Mouse (Mus musculus) forelimb bud, embryonic 11.5 days (tissue): ENCODE measurements around the gene Elovl6.

Experiments used
- DNase-seq: peaks from one replicate; pipeline ENCODE4 v3.0.0-alpha.2; 2012; ENCODE audit warnings: low read depth, low spot score

The Elovl6 gene

DNA sequence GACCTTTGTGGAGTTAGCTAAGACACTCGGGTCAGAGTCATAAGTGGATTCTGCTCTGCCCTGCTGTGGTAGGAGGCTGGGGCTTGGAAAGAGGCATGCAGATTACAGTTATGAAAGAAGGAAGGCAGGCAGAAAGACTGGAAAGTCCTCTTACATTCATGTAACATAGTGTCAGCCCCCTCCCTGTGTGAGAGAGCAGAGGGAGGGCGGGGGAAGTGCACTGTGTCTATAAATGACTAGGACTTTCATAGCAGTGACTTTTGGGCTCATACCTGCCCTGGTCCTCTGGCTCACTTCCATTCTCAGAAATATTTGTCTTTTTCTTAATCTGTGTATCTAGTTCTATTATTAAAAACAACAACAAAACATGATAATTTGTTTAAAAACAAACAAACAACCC, 33.9 kb downstream of the Elovl6 start:
- DNase-seq: no peak

DNA sequence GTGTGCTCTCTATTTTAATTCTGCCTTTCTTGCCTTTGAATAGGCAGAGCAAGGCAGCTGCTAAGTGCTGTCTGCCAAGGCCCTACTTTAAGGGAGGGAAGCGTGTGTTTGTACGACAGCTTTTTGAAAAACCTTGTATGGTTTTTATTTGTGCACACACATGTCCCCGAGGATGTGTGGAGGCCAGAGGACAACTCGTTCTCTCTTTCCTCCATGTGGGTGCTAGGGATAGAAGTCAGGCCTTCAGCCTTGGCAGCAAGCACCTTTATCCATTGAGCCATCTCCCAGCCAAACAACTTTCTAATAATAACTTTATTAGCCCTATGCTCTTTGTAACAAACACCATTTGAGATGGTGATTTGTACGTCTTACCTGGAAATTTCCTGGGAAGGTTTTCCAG, 34.7 kb downstream of the Elovl6 start:
- DNase-seq: no peak

DNA sequence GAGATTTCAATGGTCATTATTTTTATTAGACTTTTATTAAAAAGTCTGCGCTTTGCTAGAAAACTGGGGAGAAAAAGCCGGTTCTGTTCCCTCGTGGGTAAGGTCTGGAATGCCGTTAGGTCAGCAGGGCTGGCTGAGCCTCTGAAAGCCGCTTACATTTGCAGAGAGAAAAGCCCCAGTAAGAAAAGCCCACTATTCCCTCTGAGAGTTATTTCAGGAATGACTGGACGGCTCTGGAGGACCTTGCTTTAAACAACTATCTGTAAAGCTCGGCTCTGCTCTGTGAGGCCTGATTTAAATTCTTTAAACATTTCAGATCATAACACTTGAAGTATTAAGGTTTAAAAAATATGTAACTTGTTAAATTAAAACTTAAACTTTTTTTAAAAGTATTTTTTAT, 36.4 kb downstream of the Elovl6 start:
- DNase-seq: no peak

DNA sequence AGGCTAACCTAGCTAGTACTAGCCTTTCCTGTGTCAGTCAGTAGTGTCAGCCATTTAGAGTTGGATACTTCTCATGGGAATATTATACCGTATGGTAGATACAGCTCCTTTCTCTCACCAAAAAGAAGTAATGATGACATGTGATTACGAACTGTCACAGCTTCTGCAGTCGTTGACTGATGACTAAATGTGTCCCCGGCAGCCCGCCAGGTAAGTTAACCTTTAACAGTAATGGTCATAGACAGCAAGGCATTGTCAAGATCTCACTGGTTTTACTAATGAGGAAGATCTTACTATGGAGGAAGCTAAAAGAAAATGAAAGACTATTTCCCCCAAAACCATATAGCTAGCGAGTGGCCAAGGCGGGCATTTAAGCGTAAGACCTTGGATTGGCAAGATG, 38.8 kb downstream of the Elovl6 start:
- no peak for DNase-seq

DNA sequence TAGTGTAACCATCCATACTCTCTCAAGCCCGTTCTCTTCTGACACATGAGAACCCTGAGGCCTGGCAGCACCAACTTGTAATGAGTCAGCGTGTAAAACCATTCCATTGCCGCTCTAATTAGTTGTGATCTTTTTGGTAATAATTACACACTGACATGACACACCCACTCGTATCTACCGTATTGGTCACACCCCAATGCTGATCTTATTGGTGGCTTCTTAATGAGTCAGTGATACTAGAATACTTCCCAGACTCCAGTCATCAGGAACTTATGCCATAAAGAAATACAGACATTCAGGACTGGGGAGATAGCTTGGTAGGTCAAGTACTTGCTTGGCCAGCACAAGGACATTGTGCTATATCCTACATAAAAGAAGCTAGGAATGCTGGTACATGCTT, 39.5 kb downstream of the Elovl6 start:
- no peak for DNase-seq

DNA sequence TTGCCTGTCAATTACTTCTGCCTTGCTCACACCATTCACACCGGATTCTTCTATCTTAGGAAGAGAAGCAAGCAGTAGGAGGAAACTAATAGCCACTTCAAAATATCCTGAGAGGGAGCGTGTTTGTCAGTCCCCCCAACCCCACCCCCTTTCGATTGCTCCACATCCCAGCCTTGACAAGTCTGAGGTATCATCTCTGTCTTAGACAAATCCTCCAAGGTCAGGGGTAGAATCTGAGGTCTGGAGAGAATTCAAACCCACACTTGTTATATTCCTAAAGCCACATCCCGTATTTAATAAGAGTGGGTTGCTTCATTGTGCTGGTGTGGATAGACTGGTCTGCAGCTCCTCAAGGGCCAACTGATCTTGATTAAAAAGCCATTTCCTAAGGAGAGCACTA, 40.8 kb downstream of the Elovl6 start:
- no peak for DNase-seq

DNA sequence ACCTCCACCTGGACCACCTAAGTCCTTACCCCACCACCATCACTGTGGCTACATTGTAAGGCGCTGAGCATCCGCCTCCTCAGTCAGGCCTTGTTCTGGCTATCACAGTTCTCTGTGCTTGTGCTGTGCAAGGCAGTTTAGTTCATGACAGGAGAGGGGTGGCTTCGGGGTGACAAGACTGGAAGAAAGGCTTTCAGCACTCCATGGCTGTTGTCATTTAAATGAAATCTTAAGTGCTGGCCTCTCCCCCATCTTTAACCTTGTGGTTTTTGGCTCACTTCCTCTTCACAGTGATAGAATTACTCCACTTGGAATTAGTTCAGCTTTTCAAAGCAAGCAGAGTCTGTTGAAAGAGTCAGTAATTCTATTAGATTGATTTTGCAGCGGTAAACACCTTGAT, 41.5 kb downstream of the Elovl6 start:
- DNase-seq: no peak

DNA sequence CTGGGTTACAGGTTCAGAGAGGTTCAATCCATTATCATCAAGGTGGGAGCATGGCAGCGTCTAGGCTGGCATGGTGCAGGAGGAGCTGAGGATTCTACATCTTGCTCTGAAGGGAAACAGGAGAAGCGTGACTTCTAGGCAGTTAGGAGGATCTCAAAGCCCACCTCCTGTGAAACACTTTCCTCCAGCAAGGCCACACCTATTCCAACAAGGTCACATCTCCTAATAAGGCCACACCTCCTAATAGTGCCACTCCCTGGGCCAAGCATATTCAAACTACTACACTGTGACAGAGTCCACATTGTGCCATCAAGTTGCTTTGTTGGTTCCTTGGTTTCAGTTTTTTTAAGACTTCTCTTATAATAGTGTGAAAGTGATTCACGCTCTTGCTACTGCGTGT, 42.9 kb downstream of the Elovl6 start:
- DNase-seq: no peak

DNA sequence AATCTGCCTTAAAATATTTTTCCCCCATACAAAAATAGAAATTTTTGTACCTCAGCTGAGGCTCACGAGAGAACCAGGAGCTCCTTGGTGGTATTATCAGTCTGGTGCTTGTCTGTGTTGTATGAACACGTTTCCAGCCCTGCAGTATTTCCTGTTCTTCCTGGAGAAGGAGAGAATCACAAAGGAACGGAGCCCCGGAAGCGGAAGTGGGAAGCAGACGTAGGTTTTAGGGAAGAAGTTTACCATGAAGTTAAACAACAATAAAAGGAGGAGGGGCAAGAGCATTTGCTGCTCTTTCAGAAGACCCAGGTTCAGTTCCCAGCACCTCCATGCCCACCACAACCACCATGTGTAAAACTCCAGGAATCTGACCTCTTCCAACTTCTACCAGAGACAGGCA, 44.4 kb downstream of the Elovl6 start:
- no peak for DNase-seq

DNA sequence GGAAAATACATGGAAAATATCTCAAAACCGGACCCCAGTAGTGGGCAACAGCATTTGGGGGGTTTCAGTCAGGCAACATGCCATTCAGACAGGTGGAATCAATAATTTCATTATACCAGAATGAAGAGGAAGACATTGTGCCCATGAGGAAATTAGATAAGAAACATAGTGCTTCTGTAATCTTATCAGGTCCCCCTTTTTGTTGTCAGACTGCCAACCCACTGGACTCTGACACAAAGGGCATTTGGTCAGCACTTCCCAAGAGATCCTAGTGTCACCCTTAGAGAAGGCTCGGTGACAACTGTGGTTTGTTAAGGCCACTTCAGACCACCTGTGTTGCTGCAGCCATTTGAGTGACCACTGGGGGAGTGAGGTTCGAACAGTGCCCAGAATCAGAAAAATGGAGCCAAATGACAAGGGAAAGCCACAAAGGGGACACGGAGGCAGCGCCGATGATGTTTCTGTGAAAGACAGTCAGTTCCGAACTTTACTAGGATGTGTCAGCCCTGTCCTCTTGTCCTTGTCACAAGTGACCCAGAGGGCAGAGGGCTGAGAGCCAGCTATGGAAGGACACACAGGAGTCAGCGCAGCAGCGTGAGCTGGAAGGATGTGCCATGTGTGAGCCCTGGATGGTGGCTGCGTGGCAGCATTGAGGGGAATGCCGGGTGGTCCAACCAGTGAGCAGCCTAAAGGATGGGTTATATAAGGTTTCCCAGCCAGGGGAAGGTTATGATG, 46.8 kb downstream of the Elovl6 start:
- DNase-seq: no peak

DNA sequence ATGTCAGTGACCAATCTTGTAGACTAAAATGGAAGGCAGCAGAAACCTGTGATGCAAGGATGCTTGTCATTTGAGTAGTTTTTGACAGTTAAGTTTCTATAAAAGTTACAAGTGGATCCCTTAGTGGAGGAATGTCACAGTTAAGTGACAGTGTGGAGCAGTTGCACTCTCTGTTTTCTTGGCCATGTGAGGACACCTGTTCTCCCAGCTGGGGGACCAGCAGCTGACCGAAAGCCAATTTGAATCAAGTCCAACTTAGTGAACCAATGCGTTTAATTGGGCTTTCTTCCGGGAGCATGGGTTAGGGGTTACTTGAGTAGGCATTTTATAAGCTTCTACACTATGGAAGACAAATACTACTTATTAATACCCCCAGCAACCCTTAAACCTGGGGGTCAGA, 48.9 kb downstream of the Elovl6 start:
- DNase-seq: no peak

GRCm38 (mm10) chr3:129582449-129582848, 50.3 kb downstream of the Elovl6 start:
- DNase-seq: no peak

DNA sequence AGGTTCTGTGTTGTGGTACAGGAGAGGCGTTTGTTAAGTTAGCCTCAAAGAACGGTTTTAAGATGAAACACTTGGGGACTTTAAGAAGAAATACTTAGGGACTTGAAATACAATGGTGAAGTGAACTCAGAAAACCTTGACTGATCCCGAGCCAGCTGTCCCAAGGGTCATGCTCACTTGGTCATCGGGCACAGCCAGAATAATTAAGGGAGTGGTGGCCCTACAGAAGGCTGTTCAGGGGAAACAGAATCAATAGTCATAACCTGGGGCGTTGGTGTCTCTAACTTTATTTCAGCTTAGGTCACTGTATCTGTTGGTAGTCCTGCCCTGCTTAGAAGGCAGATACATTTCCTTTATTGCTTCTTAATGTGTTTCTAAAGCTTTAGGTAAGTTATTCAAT, 51.1 kb downstream of the Elovl6 start:
- no peak for DNase-seq

DNA sequence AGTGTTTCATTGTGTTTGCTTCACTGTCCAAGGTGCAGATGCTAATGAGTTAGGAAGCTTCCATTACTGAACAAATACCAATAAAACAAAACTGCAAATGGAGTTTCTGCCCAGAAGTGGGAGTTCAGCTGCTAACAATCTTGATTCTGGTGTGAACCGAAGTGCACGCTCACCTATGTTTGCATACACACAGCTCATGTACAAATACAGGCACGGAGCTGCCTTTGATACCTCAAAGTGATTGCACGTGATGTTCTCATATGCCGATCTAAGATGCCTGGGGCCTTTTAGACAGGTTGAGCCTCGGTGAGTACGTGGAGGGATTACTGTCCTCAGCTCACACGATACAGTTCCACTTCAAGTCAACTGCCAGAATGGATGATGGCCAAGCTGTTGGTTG, 55.8 kb downstream of the Elovl6 start:
- no peak for DNase-seq

- no peak for DNase-seq
Measured at GRCm38 (mm10) chr3:129588753-129589152, 56.6 kb downstream of the Elovl6 start.

GRCm38 (mm10) chr3:129589705-129590104, 57.5 kb downstream of the Elovl6 start:
- no peak for DNase-seq

- no peak for DNase-seq
Measured at GRCm38 (mm10) chr3:129590548-129591226, 58.5 kb downstream of the Elovl6 start.

DNA sequence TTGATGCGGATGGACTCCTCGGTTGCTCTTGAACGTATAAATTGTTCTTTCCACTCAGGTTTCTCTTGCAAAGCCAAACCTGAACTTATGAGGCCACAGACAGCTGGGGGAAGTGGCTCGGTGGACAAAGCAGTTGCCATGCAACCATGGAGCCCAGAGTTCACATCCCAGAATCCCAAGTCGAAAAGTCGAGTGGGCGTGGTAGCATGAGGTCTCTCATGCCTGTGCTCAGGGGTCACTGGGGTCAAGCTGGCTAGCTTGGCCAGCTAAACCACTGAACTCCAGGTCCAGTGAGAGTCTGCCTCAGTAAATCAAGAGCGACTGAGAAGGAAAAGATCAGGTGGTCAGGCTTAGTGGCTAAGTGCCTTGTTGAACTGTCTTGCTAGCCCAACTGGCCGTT, 59.1 kb downstream of the Elovl6 start:
- DNase-seq: no peak

DNA sequence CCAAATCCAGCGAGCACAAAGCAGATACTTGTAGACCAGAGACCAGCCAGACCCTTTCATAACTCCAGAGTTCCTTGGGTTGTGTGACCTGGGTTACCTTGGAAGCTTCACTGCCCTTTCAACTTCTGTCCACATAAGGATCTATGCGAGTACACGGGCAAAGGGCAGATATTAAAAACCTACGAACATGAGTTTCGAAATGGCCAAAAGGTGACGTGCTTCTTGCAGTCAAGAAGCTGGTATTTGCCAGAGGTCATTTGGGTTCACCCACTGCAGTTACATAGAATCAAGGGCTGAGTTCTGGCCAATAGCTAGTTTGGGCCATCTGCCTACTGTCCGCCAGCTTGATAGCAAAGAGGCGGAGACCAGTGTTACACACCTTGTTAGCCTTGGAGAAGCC, 59.6 kb downstream of the Elovl6 start:
- no peak for DNase-seq

- no peak for DNase-seq
Measured at GRCm38 (mm10) chr3:129593001-129593400, 60.8 kb downstream of the Elovl6 start.

- no peak for DNase-seq
Measured at GRCm38 (mm10) chr3:129593735-129594134, 61.6 kb downstream of the Elovl6 start.

- DNase-seq: no peak
Measured at GRCm38 (mm10) chr3:129596098-129596497, 63.9 kb downstream of the Elovl6 start.

- no peak for DNase-seq
Measured at GRCm38 (mm10) chr3:129602289-129602688, 70.1 kb downstream of the Elovl6 start.

DNA sequence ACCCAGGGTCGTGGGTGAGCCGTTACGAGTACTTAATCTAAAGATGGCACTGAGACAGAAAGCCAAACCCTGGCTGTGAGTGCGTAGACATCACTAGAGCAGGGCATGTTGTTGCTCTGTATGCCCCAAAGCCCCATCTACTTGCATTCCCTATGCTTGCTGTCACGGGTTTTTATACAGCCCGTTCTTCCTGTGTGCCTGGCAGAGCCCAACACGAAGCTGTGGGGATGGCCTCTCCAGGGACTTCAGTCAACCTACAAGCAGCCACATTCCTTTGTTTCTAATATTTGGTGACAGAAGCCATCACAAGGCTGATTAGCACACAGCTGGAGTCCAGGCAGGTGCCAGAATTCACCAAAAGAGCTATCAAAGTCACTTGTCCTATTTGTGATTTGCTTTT, 73.3 kb downstream of the Elovl6 start:
- no peak for DNase-seq
